Mouse (Mus musculus) lung, adult 2 months (tissue): ENCODE data around the gene Brca1. TPM values are rescaled to one million over a fixed set of nuclear protein-coding genes. Genes with fewer than 3 reads are reported as not detected.
"Not testable (repeated sequence)": the region's sequence is repeated elsewhere in the genome, so short reads cannot be mapped to it uniquely, and the experiment has no call there.

Experiments used
- DNase-seq: peaks from one replicate; pipeline ENCODE4 v3.0.0; 2022
- H3K4me1 ChIP-seq: fragments of 200-500 bp; 2 replicates; pipeline ENCODE4 v1.6.1; 2011; ENCODE audit warnings: low read length; ENCODE audit not compliant: control insufficient read depth, insufficient read depth
- H3K4me3 ChIP-seq: fragments of 200-500 bp; replicated peaks from 2 replicates; pipeline ENCODE3; 2011; ENCODE audit warnings: low read depth, mild to moderate bottlenecking, control low read depth, low read length; ENCODE audit errors: extremely low read depth
- CTCF ChIP-seq: fragments of 200-500 bp; IDR thresholded peaks from 2 replicates; pipeline ENCODE4 v1.5.1; 2011; ENCODE audit warnings: mild to moderate bottlenecking, low read length, control low read depth; ENCODE audit not compliant: insufficient read depth
- POLR2A ChIP-seq: fragments of 200-500 bp; IDR thresholded peaks from 2 replicates; pipeline ENCODE4 v1.6.1; 2011; ENCODE audit warnings: low read depth, mild to moderate bottlenecking, control low read depth, low read length, borderline replicate concordance; ENCODE audit errors: extremely low read depth
- WGBS: fragments of 180-500 bp; shearing (Covaris S2); methylation state at CpG from one replicate; pipeline ENCODE4 v1.1.7; 2018; 5-methylcytosine and 5-hydroxymethylcytosine counted together
- polyA plus RNA-seq: library from polyadenylated mRNA; depleted of rRNA; stranded (reverse); fragments of >200 nt; gene quantifications from 2 replicates; pipeline ENCODE4 v1.2.3, GENCODE M21; 2012; rRNA removed

The Brca1 gene
- polyA plus RNA-seq, 1 experiment, result 0.25 TPM

GRCm38 (mm10) chr11:101446319-101446718 is 105.4 kb downstream of the Brca1 start:
- H3K4me1 ChIP-seq, result peaks cover 7% of the 10 kb centered on the region
- DNase-seq, result no peak
- TF ChIP-seq CTCF (no peak), POLR2A (no peak)
- WGBS, result 76% methylated on average over 1 of the region's 1 CpGs
- no peak overlapping the region for H3K4me3 ChIP-seq

DNA sequence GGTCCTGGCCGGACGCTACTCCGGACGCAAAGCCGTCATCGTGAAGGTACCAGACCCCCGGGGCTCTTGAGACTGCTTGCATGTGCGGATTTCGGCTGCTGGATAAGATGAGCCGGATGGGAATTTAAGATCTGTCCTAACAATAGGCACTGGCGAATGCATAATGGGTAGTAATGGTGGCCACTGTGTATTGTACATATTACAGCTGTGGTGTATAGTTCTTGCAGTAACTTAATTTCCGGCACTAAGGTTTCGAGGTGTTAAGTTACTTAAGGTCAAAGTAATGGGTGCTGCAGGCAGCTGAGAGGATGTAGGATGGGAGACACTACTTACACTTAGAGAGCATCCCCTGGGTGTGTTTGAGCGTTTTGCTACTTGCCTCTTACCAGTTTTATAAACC is 109.0 kb downstream of the Brca1 start:
- H3K4me3 ChIP-seq, result peak overlapping the region; percentile 71
- TF ChIP-seq POLR2A (no peak), CTCF (no peak)
- DNase-seq, result no peak
- WGBS, result 1% methylated on average over 14 of the region's 14 CpGs
- H3K4me1 ChIP-seq, result peaks cover 4% of the 10 kb centered on the region

- 0% methylated on average over 42 of the region's 42 CpGs for WGBS
Observed at GRCm38 (mm10) chr11:101442127-101442693, 109.5 kb downstream of the Brca1 start, which contains the start of gene Rpl27. TSS of gene Rpl27 (plus strand) at chr11:101442298.

DNA sequence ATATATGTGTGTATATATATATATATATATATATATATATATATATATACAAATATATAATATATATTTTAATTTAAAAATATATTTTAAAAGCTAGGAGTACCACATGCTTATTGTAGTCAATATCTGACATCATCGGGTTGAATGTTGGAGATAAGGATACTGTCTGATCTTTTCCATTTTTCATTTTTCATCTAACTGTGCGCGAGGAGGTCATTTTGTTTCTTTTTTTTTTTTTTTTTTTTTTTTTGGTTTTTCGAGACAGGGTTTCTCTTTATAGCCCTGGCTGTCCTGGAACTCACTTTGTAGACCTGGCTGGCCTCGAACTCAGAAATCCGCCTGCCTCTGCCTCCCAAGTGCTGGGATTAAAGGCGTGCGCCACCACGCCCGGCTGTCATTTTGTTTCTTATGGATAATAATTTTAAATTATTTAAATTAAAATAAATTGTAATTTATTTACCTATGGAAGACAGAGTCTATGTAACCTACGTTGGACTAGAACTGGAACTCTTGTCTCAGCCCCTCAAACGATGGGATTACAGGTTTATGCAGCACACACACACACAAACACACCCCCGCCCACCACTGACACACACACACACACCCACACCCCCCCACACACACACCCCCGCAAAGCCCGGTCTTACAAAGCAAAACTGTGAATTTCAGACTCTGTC is 110.2 kb downstream of the Brca1 start:
- not testable (repeated sequence) for DNase-seq, H3K4me1 ChIP-seq
- H3K4me3 ChIP-seq, result peak overlapping the region; percentile 21
- WGBS, result 32% methylated on average over 15 of the region's 15 CpGs

More at GRCm38 (mm10) chr11:101442127-101442693, 109.5 kb downstream of the Brca1 start, which contains the start of gene Rpl27:
- TF ChIP-seq POLR2A, result peak; percentile 84
- TF ChIP-seq CTCF, result peak; percentile 77
- peaks cover 4% of the 10 kb centered on the region for H3K4me1 ChIP-seq
- peak within 1 kb of the TSS; percentile 71 for H3K4me3 ChIP-seq
- DNase-seq, result peak; percentile 94

Other genes starting within 250 kb of the Brca1 start
- gene Becn1, start 249.7 kb downstream of the Brca1 start, polyA plus RNA-seq, result 70.3 and 97.9 TPM in 2 replicates
- 30.6 and 40.4 TPM in 2 replicates for gene Psme3, start 235.7 kb downstream of the Brca1 start, polyA plus RNA-seq
- 3.3 and 3.6 TPM in 2 replicates for gene Aoc2, start 226.9 kb downstream of the Brca1 start, polyA plus RNA-seq
- gene Aoc3, start 221.3 kb downstream of the Brca1 start, polyA plus RNA-seq, result 11.5 and 15.3 TPM in 2 replicates
- 0.13 TPM in 1 of 2 replicates, not detected in the other for gene G6pc, start 184.4 kb downstream of the Brca1 start, polyA plus RNA-seq
- 20.5 and 20.9 TPM in 2 replicates for gene Aarsd1, start 134.3 kb downstream of the Brca1 start, polyA plus RNA-seq
- 0.22 and 0.36 TPM in 2 replicates for gene Gm27029, start 127.2 kb downstream of the Brca1 start, polyA plus RNA-seq
- gene Rundc1, start 126.9 kb downstream of the Brca1 start, polyA plus RNA-seq, result 21.7 and 22.4 TPM in 2 replicates
- 1.7 and 5.3 TPM in 2 replicates for gene Ptges3l, start 126.6 kb downstream of the Brca1 start, polyA plus RNA-seq
- gene Rpl27, start 109.7 kb downstream of the Brca1 start, polyA plus RNA-seq, result 221 and 297 TPM in 2 replicates
- 57.9 and 76.4 TPM in 2 replicates for gene Ifi35, start 103.5 kb downstream of the Brca1 start, polyA plus RNA-seq
- 14.8 and 17.7 TPM in 2 replicates for gene Rnd2, start 87.0 kb downstream of the Brca1 start, polyA plus RNA-seq
- 224 and 235 TPM in 2 replicates for gene Vat1, start 85.7 kb downstream of the Brca1 start, polyA plus RNA-seq
- 100 and 116 TPM in 2 replicates for gene Nbr1, start 194 bp upstream of the Brca1 start, polyA plus RNA-seq
- gene Tmem106a, start 30.3 kb upstream of the Brca1 start, polyA plus RNA-seq, result 32.1 and 41.1 TPM in 2 replicates
- not detected in 2 replicates for gene Gm11634, start 47.3 kb upstream of the Brca1 start, polyA plus RNA-seq
- 21.8 and 26.9 TPM in 2 replicates for gene Rdm1, start 75.2 kb upstream of the Brca1 start, polyA plus RNA-seq
- gene Arl4d, start 113.6 kb upstream of the Brca1 start, polyA plus RNA-seq, result 40.1 and 67.8 TPM in 2 replicates
- 9.8 and 13.1 TPM in 2 replicates for gene Dhx8, start 181.0 kb upstream of the Brca1 start, polyA plus RNA-seq
- gene Etv4, start 233.4 kb upstream of the Brca1 start, polyA plus RNA-seq, result 0.60 and 0.95 TPM in 2 replicates